Mouse (Mus musculus) forebrain, embryonic 13.5 days (tissue): Measurements from ENCODE around the gene Rab5c. TPM values are rescaled to one million over a fixed set of nuclear protein-coding genes. Genes with fewer than 3 reads are reported as not detected.

Experiments used
- ATAC-seq: fragments of 200-750 bp; cut with Nextera tagmentation; 2 replicates; pipeline ENCODE4 v1.8.0; 2017
- H3K27ac ChIP-seq: fragments of 300-500 bp; sonication (generic); 2 replicates; pipeline ENCODE4 v1.5.1; 2015; ENCODE audit warnings: inconsistent platforms, mild to moderate bottlenecking, moderate library complexity
- H3K27me3 ChIP-seq: fragments of 300-500 bp; sonication (generic); 2 replicates; pipeline ENCODE4 v1.6.1; 2015; ENCODE audit warnings: mild to moderate bottlenecking, inconsistent platforms
- H3K36me3 ChIP-seq: fragments of 300-500 bp; sonication (generic); 2 replicates; pipeline ENCODE4 v1.6.1; 2015; ENCODE audit warnings: mild to moderate bottlenecking, inconsistent platforms; ENCODE audit not compliant: poor library complexity, severe bottlenecking
- H3K4me1 ChIP-seq: fragments of 300-500 bp; sonication (generic); 2 replicates; pipeline ENCODE4 v1.6.1; 2015; ENCODE audit warnings: inconsistent platforms
- H3K4me2 ChIP-seq: fragments of 300-500 bp; sonication (generic); 2 replicates; pipeline ENCODE4 v1.6.1; 2015; ENCODE audit warnings: inconsistent platforms, mild to moderate bottlenecking, moderate library complexity
- H3K4me3 ChIP-seq: fragments of 300-500 bp; sonication (generic); 2 replicates; pipeline ENCODE4 v1.5.1; 2015; ENCODE audit warnings: mild to moderate bottlenecking, inconsistent platforms
- H3K9ac ChIP-seq: fragments of 300-500 bp; sonication (generic); 2 replicates; pipeline ENCODE4 v1.6.1; 2015; ENCODE audit warnings: mild to moderate bottlenecking, inconsistent platforms
- H3K9me3 ChIP-seq: fragments of 300-500 bp; sonication (generic); replicated peaks from 2 replicates; pipeline ENCODE4 v1.6.1; 2016; ENCODE audit warnings: inconsistent platforms
- WGBS: fragments of 180-500 bp; shearing (Covaris S2); methylation state at CpG from one replicate; pipeline ENCODE4 v1.1.7; 2015; 5-methylcytosine and 5-hydroxymethylcytosine counted together
- polyA plus RNA-seq: library from polyadenylated mRNA; unstranded; fragments of >200 nt; fragmentation: Nextera tagmentation; extraction: Ambion mirVana; gene quantifications from 2 replicates; pipeline ENCODE4 v1.2.1, GENCODE M21; 2015

Rab5c gene
- polyA plus RNA-seq, 1 experiment from 2014 or later = 22.7 TPM

DNA sequence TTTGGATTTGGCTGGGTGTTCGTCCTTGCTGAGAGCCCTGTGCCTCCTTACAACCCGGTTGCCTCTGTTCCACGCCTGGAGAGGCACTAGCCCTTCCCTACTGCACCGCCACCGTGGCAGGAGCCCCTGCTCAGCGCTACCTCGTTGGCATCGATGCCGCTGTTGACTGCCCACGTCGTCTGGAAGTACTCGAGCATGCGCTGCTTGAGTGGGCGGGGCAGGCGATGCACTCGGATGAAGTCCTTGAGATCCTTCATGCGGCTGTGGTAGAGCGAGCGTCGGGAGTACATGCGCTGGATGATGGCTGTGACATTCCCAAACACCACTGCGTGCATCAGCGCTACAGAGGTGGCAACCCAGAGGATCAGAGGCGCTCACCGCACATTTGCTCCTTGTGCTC is 11.5 kb upstream of the Rab5c start:
- H3K9me3 ChIP-seq = no peaks in the 10 kb centered on the region
- no peak overlapping the region for H3K4me2 ChIP-seq
- H3K4me3 ChIP-seq = no peak overlapping the region
- 56% methylated on average over 25 of the region's 25 CpGs for WGBS
- ATAC-seq = no peak
- H3K4me1 ChIP-seq = no peaks in the 10 kb centered on the region
- H3K27ac ChIP-seq = no peak overlapping the region
- H3K27me3 ChIP-seq = 0 out of 2 replicates have a peak, but pooled peaks cover 10% of the 10 kb centered on the region
- peaks cover 18% of the 10 kb centered on the region; the same call in 1 of the 2 replicates for H3K36me3 ChIP-seq
- H3K9ac ChIP-seq = no peak overlapping the region

DNA sequence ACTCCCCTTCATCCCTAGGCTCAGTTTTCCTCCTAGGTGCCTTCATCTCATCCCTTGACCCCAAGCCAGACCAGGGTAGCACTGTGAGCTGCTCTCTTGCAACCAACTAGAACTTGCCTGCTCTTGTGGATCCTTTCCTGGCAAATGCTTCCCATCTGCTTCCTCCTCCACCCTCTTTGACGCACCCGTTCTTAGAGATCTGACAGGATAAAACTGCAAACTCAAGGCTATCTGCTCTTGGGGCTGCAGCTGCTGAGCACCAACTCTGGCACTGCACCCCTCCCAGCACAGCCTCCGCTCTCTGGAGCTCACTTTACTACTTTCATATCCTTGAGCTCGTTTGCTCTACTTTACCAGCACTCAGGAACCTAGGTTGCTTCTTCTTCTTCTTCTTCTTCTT is 10.6 kb upstream of the Rab5c start:
- Histone ChIP-seq H3K36me3 (peaks cover 18% of the 10 kb centered on the region; the same call in 1 of the 2 replicates), H3K9me3 (no peaks in the 10 kb centered on the region), H3K4me1 (no peaks in the 10 kb centered on the region), H3K27me3 (0 out of 2 replicates have a peak, but pooled peaks cover 10% of the 10 kb centered on the region), H3K4me2 (no peak overlapping the region), H3K4me3 (no peak overlapping the region), H3K9ac (no peak overlapping the region), H3K27ac (no peak overlapping the region)
- WGBS = 88% methylated on average over 4 of the region's 4 CpGs
- ATAC-seq = no peak

DNA sequence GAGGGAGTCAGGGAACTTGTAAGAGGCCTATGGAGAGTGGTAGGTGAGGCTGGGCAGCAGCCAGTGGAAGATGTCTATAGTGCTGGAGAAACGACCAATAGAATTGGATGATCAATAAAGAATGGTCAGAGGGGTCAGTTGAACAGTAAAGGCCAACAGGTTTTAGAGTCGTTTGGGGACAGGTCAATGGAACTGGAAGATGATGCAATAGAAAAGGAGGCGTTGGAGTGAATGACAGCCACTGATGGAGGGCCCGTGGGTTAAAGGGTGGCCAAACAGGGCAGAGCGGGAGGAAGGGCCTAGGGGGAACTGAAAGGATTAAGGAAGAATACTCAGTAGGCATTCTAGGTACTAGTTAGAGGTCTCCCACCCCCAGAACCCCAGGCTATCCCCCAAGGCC is 9.1 kb upstream of the Rab5c start:
- no peaks in the 10 kb centered on the region for H3K4me1 ChIP-seq
- H3K27me3 ChIP-seq = 0 out of 2 replicates have a peak, but pooled peaks cover 10% of the 10 kb centered on the region
- ATAC-seq = no peak
- H3K4me2 ChIP-seq = no peak overlapping the region
- H3K27ac ChIP-seq = no peak overlapping the region
- no peak overlapping the region for H3K4me3 ChIP-seq
- H3K36me3 ChIP-seq = peaks cover 18% of the 10 kb centered on the region; the same call in 1 of the 2 replicates
- H3K9me3 ChIP-seq = no peaks in the 10 kb centered on the region
- H3K9ac ChIP-seq = no peak overlapping the region
- WGBS = 80% methylated on average over 5 of the region's 5 CpGs

DNA sequence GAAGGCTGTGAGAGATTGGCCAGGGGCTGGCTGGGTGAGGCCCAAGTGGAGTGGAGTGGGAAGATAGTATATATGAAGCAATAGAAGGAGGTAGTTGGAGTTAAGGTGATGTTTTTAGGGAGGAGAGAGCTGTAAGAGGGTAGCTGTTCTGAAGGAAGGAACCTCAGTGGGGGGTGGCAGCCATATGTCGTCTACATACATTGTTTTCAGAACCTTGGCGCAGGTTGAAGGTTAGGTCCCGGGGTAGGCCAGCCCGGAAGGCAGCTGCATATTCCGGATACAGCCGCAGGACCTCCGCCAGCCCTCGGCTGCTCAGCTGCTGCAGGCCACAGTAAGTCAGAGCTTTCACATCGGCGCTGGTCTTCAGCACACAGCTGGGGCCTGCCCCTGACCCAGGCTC is 8.5 kb upstream of the Rab5c start:
- no peak overlapping the region for H3K4me2 ChIP-seq
- no peak overlapping the region for H3K27ac ChIP-seq
- H3K4me1 ChIP-seq = no peaks in the 10 kb centered on the region
- H3K4me3 ChIP-seq = no peak overlapping the region
- WGBS = 87% methylated on average over 10 of the region's 10 CpGs
- no peak overlapping the region for H3K9ac ChIP-seq
- no peaks in the 10 kb centered on the region for H3K9me3 ChIP-seq
- H3K36me3 ChIP-seq = peaks cover 18% of the 10 kb centered on the region; the same call in 1 of the 2 replicates
- ATAC-seq = no peak
- H3K27me3 ChIP-seq = 0 out of 2 replicates have a peak, but pooled peaks cover 10% of the 10 kb centered on the region

DNA sequence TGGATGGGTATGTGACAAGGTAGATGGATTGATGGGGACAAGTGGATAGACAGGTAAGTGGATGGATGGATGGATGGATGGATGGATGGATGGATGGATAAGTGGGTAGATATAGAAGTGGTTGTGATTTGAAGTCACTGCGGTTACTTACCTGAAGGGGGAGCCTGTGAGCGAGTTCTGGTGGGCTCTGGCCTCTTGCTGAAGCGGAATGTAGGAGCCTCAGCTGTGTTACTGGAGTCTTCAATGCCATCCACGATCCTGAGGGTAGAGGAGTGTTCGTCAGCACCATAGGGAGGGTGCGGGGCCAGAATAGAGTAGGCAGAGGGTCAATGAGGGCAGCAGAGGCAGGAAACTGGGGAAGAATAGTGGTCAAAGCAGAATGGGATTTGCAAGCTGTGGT is 7.1 kb upstream of the Rab5c start:
- Histone ChIP-seq H3K36me3 (peaks cover 9% of the 10 kb centered on the region; the same call in 1 of the 2 replicates), H3K9ac (0 out of 2 replicates have a peak overlapping the region, but pooled peaks have one; percentile 30), H3K4me1 (no peaks in the 10 kb centered on the region), H3K9me3 (no peaks in the 10 kb centered on the region), H3K27me3 (0 out of 2 replicates have a peak, but pooled peaks cover 6% of the 10 kb centered on the region), H3K27ac (no peak overlapping the region), H3K4me3 (no peak overlapping the region), H3K4me2 (no peak overlapping the region)
- 15% methylated on average over 6 of the region's 6 CpGs for WGBS
- ATAC-seq = 0 out of 2 replicates have a peak, but pooled peaks have one; percentile 48

DNA sequence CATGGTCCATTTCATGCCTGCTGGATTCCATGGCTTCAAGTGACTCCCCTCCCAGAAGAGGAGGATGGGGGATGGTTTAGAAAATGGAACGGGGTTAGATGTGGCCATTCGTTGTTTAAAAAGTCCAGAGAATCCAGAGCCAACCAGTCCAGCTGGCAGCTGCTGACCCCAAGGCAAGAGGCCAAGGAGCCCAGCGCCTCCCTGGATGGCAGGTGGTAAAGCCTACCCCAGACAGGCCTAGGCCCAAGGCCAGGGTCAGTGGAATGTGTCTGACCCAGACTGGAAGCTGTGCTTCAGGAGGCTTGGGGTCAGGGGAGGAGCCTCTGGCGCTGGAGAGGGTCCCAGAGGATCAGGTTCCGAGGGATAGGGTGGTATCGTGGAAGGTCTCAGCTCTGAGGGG is 3.3 kb upstream of the Rab5c start:
- Histone ChIP-seq H3K27ac (no peak overlapping the region), H3K36me3 (no peaks in the 10 kb centered on the region), H3K4me3 (no peak overlapping the region), H3K27me3 (no peaks in the 10 kb centered on the region), H3K9ac (no peak overlapping the region), H3K4me1 (peaks cover 18% of the 10 kb centered on the region), H3K9me3 (no peaks in the 10 kb centered on the region), H3K4me2 (no peak overlapping the region)
- ATAC-seq = no peak
- 81% methylated on average over 6 of the region's 6 CpGs for WGBS

DNA sequence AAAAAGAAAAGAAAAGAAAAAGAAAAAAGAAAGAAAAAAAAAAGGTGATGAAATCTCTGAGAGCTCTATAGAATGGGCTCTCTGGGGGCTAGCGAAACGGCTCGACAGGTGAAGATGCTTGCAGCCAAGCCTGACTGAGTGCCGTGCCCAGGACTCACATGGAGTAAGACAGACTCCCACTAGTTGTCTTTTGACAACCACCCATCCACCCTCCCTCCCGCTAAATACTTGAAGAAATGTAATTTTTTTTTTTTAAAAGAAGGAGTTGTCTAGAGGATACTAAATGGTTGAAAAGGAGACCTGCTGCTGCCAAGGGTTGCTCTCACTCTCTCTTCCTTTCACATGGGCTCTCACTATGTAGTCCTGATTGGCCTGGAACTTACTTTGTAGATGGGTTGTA is 734 bp upstream of the Rab5c start:
- Histone ChIP-seq H3K4me2 (peak overlapping the region; percentile 64), H3K27me3 (no peaks in the 10 kb centered on the region), H3K36me3 (peaks cover 5% of the 10 kb centered on the region; the same call in 1 of the 2 replicates), H3K27ac (no peak overlapping the region), H3K9me3 (no peaks in the 10 kb centered on the region), H3K4me1 (peaks cover 28% of the 10 kb centered on the region), H3K9ac (peak overlapping the region; percentile 68), H3K4me3 (peak overlapping the region; percentile 78)
- WGBS = 12% methylated on average over 5 of the region's 5 CpGs
- ATAC-seq = no peak

DNA sequence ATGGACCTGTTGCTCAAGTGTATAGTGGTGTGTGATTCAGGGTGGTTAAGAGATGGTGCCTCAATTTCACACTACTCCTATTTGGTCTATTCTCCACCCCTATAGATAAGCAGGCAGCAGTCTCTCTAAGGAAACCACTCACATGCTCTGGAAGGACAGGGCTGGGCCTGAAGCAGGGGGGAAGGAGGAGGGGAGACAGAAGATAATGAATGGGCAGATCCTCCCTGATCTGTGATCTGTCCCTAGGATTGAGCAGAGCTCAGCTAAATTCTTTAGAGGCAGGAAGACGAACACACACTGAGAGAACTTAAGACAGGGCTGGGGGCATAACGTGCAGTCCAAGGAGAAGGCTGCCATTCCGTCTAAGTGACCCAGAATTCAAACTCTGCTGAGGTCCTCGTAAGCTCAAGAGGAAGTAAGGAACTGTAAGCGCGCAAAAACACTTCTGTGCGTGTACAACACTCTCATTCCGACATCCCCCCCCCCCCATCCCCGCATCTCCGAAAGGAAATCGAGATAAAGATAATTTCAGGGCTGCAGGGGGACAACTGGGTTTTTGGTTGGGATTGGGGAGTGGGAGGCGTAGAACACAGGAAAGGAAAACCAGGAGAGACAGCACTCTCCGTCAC is 796 bp downstream of the Rab5c start:
- Histone ChIP-seq H3K27me3 (no peaks in the 10 kb centered on the region), H3K4me2 (peak overlapping the region; percentile 90), H3K4me1 (peaks cover 28% of the 10 kb centered on the region), H3K9me3 (no peaks in the 10 kb centered on the region), H3K9ac (peak overlapping the region; percentile 85), H3K27ac (no peak overlapping the region), H3K4me3 (peak overlapping the region; percentile 78), H3K36me3 (peaks cover 19% of the 10 kb centered on the region; the same call in 1 of the 2 replicates)
- WGBS = 1% methylated on average over 13 of the region's 13 CpGs
- ATAC-seq = no peak

DNA sequence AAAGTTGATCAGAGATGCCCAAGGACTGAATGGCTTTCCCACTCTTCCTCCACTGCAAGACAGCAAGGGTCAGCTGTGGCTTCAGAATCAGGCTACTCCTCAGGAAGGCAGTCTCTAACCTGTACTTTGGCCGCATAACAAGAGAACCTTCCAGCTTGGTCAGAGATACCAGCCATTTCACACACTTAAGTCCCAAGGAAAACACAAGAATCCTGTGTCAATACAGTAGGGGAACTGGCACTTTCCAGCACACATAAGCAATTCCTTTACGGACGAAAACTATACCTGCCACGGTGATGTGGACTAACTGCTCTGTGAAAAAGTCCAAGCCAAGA is 1.3 kb downstream of the Rab5c start:
- H3K4me1 ChIP-seq = peaks cover 28% of the 10 kb centered on the region
- ATAC-seq = no peak
- H3K36me3 ChIP-seq = peaks cover 20% of the 10 kb centered on the region; the same call in 1 of the 2 replicates
- no peak overlapping the region for H3K27ac ChIP-seq
- H3K27me3 ChIP-seq = no peaks in the 10 kb centered on the region
- 88% methylated on average over 4 of the region's 4 CpGs for WGBS
- H3K4me2 ChIP-seq = peak overlapping the region; percentile 90
- H3K9me3 ChIP-seq = no peaks in the 10 kb centered on the region
- H3K4me3 ChIP-seq = peak overlapping the region; percentile 78
- peak overlapping the region; percentile 85 for H3K9ac ChIP-seq

DNA sequence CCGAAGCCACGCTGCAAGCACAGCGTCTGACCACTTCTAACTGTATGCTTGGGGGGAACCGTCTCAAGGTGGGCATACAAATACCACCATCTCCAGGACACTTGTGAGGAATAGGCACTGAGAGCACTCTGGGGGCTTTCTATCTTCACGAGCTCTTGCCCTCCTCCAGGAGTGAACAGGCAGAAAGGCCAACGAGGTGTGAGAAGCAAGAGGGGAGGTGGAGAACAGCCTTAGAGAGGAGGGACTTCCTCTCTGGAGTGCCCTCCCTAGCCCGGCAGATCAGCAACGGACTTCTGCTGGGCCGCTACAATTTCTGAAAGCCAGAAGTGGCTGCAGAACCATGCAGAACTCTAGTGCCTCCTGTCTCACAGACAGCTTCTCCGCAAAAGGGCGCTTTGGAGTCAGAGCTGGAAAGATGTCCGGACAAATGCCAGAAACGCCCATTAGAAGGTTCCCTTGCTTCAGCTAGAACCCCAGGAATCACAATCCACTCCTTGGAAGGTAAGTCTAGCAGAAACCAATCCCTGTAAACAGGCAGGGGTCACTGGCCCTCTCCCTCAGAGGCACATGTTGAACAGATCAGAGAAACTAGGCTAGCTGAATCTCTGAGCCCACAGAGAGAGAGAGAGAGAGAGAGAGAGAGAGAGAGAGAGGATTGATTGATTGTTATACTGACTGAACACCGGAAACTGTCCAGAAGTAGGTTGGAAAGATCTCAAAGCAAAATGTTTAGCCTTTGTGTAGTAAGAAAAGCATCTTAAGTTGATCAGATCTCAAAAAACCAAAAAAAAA is 1.9 kb downstream of the Rab5c start:
- 81% methylated on average over 14 of the region's 14 CpGs for WGBS
- no peak overlapping the region for H3K27ac ChIP-seq
- H3K27me3 ChIP-seq = no peaks in the 10 kb centered on the region
- peaks cover 28% of the 10 kb centered on the region for H3K4me1 ChIP-seq
- H3K4me3 ChIP-seq = no peak overlapping the region
- H3K9ac ChIP-seq = peak overlapping the region; percentile 85; the same call in 1 of the 2 replicates
- peaks cover 20% of the 10 kb centered on the region; the same call in 1 of the 2 replicates for H3K36me3 ChIP-seq
- ATAC-seq = no peak
- H3K4me2 ChIP-seq = peak overlapping the region; percentile 90; the same call in 1 of the 2 replicates
- H3K9me3 ChIP-seq = no peaks in the 10 kb centered on the region

DNA sequence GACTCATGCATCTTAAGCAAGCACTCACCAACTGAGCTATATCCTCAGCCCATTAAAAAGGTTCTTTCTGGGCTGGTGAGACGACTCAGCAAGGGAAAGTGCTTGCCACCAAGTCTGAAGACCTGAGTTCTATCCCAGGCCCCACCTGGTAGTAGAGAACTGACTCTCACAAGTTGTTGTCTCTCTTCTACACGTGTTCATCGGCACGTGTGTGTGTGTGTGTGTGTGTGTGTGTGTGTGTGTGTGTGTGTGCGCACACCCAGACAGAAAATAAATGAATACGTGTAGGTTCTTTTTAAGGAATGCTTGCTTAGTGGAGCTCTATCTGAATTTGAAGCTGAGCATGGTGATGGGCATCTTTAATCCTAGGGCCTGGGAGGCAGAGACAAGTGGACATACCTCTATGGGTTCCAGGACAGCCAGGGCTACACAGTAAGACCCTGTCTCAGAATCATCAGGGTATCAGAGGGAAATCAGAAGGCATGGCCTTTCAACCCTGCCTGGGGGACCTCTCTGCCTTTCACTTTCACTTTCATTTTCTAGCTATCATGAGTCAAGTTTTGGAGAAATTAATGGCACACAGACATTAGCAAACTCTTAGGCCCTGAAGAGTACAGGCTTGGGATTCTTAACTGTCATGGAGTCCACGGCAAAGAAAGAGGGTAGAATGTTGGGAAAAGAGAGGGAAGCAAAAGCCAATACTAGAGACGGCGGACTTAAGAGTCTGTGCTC is 2.7 kb downstream of the Rab5c start:
- Histone ChIP-seq H3K4me1 (peaks cover 28% of the 10 kb centered on the region), H3K27me3 (no peaks in the 10 kb centered on the region), H3K9ac (no peak overlapping the region), H3K4me3 (no peak overlapping the region), H3K27ac (no peak overlapping the region), H3K36me3 (peaks cover 20% of the 10 kb centered on the region; the same call in 1 of the 2 replicates), H3K9me3 (no peaks in the 10 kb centered on the region), H3K4me2 (no peak overlapping the region)
- no peak for ATAC-seq
- WGBS = 93% methylated on average over 9 of the region's 9 CpGs
